Mouse (Mus musculus): ENCODE results near the gene Olfr601. TPM values are rescaled to one million over a fixed set of nuclear protein-coding genes. Genes with fewer than 3 reads are reported as not detected.
"Not testable (repeated sequence)": the region's sequence is repeated elsewhere in the genome, so short reads cannot be mapped to it uniquely, and the experiment has no call there.

The Olfr601 gene
- total and polyA plus RNA-seq, 3 experiments = 0.11 TPM; not detected in 2

DNA sequence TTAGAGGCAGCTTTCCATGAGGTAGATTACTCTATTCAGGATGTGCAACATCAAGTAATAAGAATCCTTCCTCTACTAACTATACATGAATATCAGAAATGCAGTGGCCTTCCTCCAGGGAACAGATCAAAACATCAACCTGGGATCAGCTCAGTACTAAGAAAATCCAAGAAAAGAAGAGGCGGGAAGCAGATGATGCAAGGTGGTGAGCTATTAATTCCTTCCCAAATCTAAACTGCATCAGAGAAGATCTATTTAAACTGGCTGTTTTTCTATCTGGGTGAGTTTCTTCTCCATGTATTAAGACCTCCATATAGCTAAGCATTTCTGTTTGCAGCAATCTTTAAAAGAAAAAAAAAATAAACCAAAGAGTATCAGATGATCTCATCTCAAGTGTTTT is 26.8 kb downstream of the Olfr601 start, which contains the start of gene Olfr599:
Gene Olfr599, plus strand, starts transcription at position 301 of the 400 bp plus-strand sequence.
- Histone ChIP-seq H3K4me1 (ENCODE audit: insufficient read depth, low read depth, low read length) (no peaks in the 10 kb centered on the region), H3K36me3 (replicated peaks) (no peaks in the 10 kb centered on the region), H3K9me3 (replicated peaks) (no peaks in the 10 kb centered on the region), H3K4me3 (ENCODE audit: low read depth, low read length) (no peak within 1 kb of the TSS), H3K27me3 (ENCODE audit: insufficient read depth, low read length) (no peaks in the 10 kb centered on the region)
- DNase-seq (ENCODE audit: low spot score) (no peak), ATAC-seq (ENCODE audit: extremely low read depth, insufficient number of reproducible peaks, low FRiP score, poor library complexity, severe bottlenecking) (no peak)
- TF ChIP-seq GATA2 (IDR thresholded peaks at IDR 0.05; ENCODE audit: borderline replicate concordance, low read depth, low read length) (no peak), POLR2AphosphoS5 (IDR thresholded peaks at IDR 0.05; ENCODE audit: insufficient replicate concordance, low read depth, low read length) (no peak), CTCF (IDR thresholded peaks at IDR 0.05; ENCODE audit: low read depth, low read length) (no peak), GATA1 (IDR thresholded peaks at IDR 0.05; ENCODE audit: borderline replicate concordance, low read length) (no peak), TAL1 (conservative IDR thresholded peaks at IDR 0.05; ENCODE audit: low read depth, low read length) (no peak)

DNA sequence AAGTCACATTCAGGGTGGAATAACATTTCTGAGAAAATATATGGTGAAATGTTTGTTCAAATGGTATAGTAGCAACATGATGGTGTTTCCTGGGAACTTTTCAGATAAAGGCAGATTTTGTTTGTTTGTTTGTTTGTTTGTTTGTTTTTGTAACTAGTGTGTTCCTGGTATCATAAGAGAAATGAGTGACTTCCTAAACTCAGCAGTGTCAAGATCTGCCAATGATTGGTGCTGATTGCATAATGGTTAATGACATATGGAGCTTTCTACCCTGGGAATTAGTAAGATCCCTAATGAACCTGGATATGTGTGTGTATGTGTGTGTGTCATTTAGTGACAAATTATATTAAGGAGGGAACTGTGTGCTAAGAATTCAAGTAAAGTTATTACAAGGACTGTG is 39.2 kb downstream of the Olfr601 start, which contains the start of gene Olfr598:
Gene Olfr598, plus strand, starts transcription at position 301 of the 400 bp plus-strand sequence.
- TF ChIP-seq GATA2 (IDR thresholded peaks at IDR 0.05; ENCODE audit: borderline replicate concordance, low read depth, low read length) = no peak
- no peak for TF ChIP-seq CTCF (IDR thresholded peaks at IDR 0.05; ENCODE audit: low read depth, low read length)
- no peak for TF ChIP-seq GATA1 (IDR thresholded peaks at IDR 0.05; ENCODE audit: borderline replicate concordance, low read length)
- TF ChIP-seq TAL1 (conservative IDR thresholded peaks at IDR 0.05; ENCODE audit: low read depth, low read length) = no peak
- no peak for DNase-seq (ENCODE audit: low spot score)
- H3K27me3 ChIP-seq (ENCODE audit: insufficient read depth, low read length) = no peaks in the 10 kb centered on the region
- H3K36me3 ChIP-seq (replicated peaks) = no peaks in the 10 kb centered on the region
- no peaks in the 10 kb centered on the region for H3K9me3 ChIP-seq (replicated peaks)
- H3K4me1 ChIP-seq (ENCODE audit: insufficient read depth, low read depth, low read length) = no peaks in the 10 kb centered on the region
- ATAC-seq (ENCODE audit: extremely low read depth, insufficient number of reproducible peaks, low FRiP score, poor library complexity, severe bottlenecking) = no peak
- no peak within 1 kb of the TSS for H3K4me3 ChIP-seq (ENCODE audit: low read depth, low read length)

DNA sequence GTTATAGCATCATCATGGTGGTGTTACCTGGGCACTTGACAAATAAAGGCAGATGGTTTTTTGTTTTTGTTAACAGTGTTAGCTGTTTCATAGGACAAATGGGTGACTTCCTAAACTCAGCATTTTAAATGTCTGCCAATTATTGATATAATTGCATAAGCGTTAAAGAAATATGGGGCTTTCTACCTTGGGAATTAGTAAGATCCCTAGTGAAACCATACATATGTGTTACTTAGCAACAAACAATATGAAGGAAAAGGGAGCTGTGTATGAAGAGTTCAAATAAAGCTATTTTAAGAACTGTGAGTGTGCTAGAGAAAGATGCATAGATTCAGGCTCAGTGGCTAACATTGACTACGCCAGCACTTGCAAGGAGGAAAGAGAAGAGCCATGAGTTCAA is 46.4 kb downstream of the Olfr601 start, which contains the start of gene Olfr597:
Gene Olfr597, plus strand, starts transcription at position 301 of the 400 bp plus-strand sequence.
- not testable (repeated sequence) for H3K27me3 ChIP-seq (ENCODE audit: insufficient read depth, low read length); H3K4me3 ChIP-seq (ENCODE audit: low read depth, low read length); H3K36me3 ChIP-seq (replicated peaks); H3K9me3 ChIP-seq (replicated peaks); ATAC-seq (ENCODE audit: extremely low read depth, insufficient number of reproducible peaks, low FRiP score, poor library complexity, severe bottlenecking); DNase-seq (ENCODE audit: low spot score); H3K4me1 ChIP-seq (ENCODE audit: insufficient read depth, low read depth, low read length)

Other genes starting within 250 kb of the Olfr601 start
Only the 20 nearest of the 30 such genes appear.
- not detected in 2 replicates for gene Olfr591, start 184.3 kb downstream of the Olfr601 start, total RNA-seq (2014; fragmentation: Nextera tagmentation)
- gene Olfr591, start 184.3 kb downstream of the Olfr601 start, total RNA-seq (2017) = 0.05 TPM in 1 of 2 replicates, not detected in the other
- gene Olfr591, start 184.3 kb downstream of the Olfr601 start, polyA plus RNA-seq (2012) = not detected in 2 replicates
- not detected in 2 replicates for gene Olfr592, start 177.9 kb downstream of the Olfr601 start, total RNA-seq (2014; fragmentation: Nextera tagmentation)
- gene Olfr592, start 177.9 kb downstream of the Olfr601 start, total RNA-seq (2017) = 0.06 and 0.11 TPM in 2 replicates
- gene Olfr592, start 177.9 kb downstream of the Olfr601 start, polyA plus RNA-seq (2012) = not detected in 2 replicates
- gene Olfr593, start 150.8 kb downstream of the Olfr601 start, total RNA-seq (2014; fragmentation: Nextera tagmentation) = not detected in 2 replicates
- 0.27 and 0.35 TPM in 2 replicates for gene Olfr593, start 150.8 kb downstream of the Olfr601 start, total RNA-seq (2017)
- not detected in 2 replicates for gene Olfr593, start 150.8 kb downstream of the Olfr601 start, polyA plus RNA-seq (2012)
- not detected in 2 replicates for gene Olfr594, start 145.7 kb downstream of the Olfr601 start, total RNA-seq (2014; fragmentation: Nextera tagmentation)
- 0.11 TPM in 1 of 2 replicates, not detected in the other for gene Olfr594, start 145.7 kb downstream of the Olfr601 start, total RNA-seq (2017)
- gene Olfr594, start 145.7 kb downstream of the Olfr601 start, polyA plus RNA-seq (2012) = not detected in 2 replicates
- gene Usp17ld, start 110.2 kb downstream of the Olfr601 start, total RNA-seq (2014; fragmentation: Nextera tagmentation) = not detected in 2 replicates
- gene Usp17ld, start 110.2 kb downstream of the Olfr601 start, total RNA-seq (2017) = 0.05 TPM in 1 of 2 replicates, not detected in the other
- gene Usp17ld, start 110.2 kb downstream of the Olfr601 start, polyA plus RNA-seq (2012) = not detected in 2 replicates
- not detected in 2 replicates for gene Olfr596, start 57.0 kb downstream of the Olfr601 start, total RNA-seq (2014; fragmentation: Nextera tagmentation)
- 0.06 TPM in 1 of 2 replicates, not detected in the other for gene Olfr596, start 57.0 kb downstream of the Olfr601 start, total RNA-seq (2017)
- not detected in 2 replicates for gene Olfr596, start 57.0 kb downstream of the Olfr601 start, polyA plus RNA-seq (2012)
- not detected in 2 replicates for gene Olfr597, start 46.3 kb downstream of the Olfr601 start, total RNA-seq (2014; fragmentation: Nextera tagmentation)
- 0.38 TPM in 1 of 2 replicates, not detected in the other for gene Olfr597, start 46.3 kb downstream of the Olfr601 start, total RNA-seq (2017)
- gene Olfr597, start 46.3 kb downstream of the Olfr601 start, polyA plus RNA-seq (2012) = not detected in 2 replicates
- gene Olfr598, start 39.1 kb downstream of the Olfr601 start, total RNA-seq (2014; fragmentation: Nextera tagmentation) = not detected in 2 replicates
- not detected in 2 replicates for gene Olfr598, start 39.1 kb downstream of the Olfr601 start, total RNA-seq (2017)
- not detected in 2 replicates for gene Olfr598, start 39.1 kb downstream of the Olfr601 start, polyA plus RNA-seq (2012)
- gene Olfr599, start 26.7 kb downstream of the Olfr601 start, total RNA-seq (2014; fragmentation: Nextera tagmentation) = not detected in 2 replicates
- 0.71 TPM in 1 of 2 replicates, not detected in the other for gene Olfr599, start 26.7 kb downstream of the Olfr601 start, total RNA-seq (2017)
- not detected in 2 replicates for gene Olfr599, start 26.7 kb downstream of the Olfr601 start, polyA plus RNA-seq (2012)
- gene Olfr600, start 13.0 kb downstream of the Olfr601 start, total RNA-seq (2014; fragmentation: Nextera tagmentation) = not detected in 2 replicates
- 0.06 and 0.11 TPM in 2 replicates for gene Olfr600, start 13.0 kb downstream of the Olfr601 start, total RNA-seq (2017)
- not detected in 2 replicates for gene Olfr600, start 13.0 kb downstream of the Olfr601 start, polyA plus RNA-seq (2012)
- gene Olfr603, start 23.5 kb upstream of the Olfr601 start, total RNA-seq (2014; fragmentation: Nextera tagmentation) = not detected in 2 replicates
- not detected in 2 replicates for gene Olfr603, start 23.5 kb upstream of the Olfr601 start, total RNA-seq (2017)
- not detected in 2 replicates for gene Olfr603, start 23.5 kb upstream of the Olfr601 start, polyA plus RNA-seq (2012)
- not detected in 2 replicates for gene Usp17lc, start 52.4 kb upstream of the Olfr601 start, total RNA-seq (2014; fragmentation: Nextera tagmentation)
- 0.06 and 0.16 TPM in 2 replicates for gene Usp17lc, start 52.4 kb upstream of the Olfr601 start, total RNA-seq (2017)
- not detected in 2 replicates for gene Usp17lc, start 52.4 kb upstream of the Olfr601 start, polyA plus RNA-seq (2012)
- gene Olfr605, start 82.8 kb upstream of the Olfr601 start, total RNA-seq (2014; fragmentation: Nextera tagmentation) = not detected in 2 replicates
- 0.22 TPM in 1 of 2 replicates, not detected in the other for gene Olfr605, start 82.8 kb upstream of the Olfr601 start, total RNA-seq (2017)
- not detected in 2 replicates for gene Olfr605, start 82.8 kb upstream of the Olfr601 start, polyA plus RNA-seq (2012)
- gene Olfr606, start 86.4 kb upstream of the Olfr601 start, total RNA-seq (2014; fragmentation: Nextera tagmentation) = not detected in 2 replicates
- gene Olfr606, start 86.4 kb upstream of the Olfr601 start, total RNA-seq (2017) = 0.27 and 0.29 TPM in 2 replicates
- gene Olfr606, start 86.4 kb upstream of the Olfr601 start, polyA plus RNA-seq (2012) = not detected in 2 replicates
- not detected in 2 replicates for gene Olfr607, start 101.5 kb upstream of the Olfr601 start, total RNA-seq (2014; fragmentation: Nextera tagmentation)
- under 0.01 and 0.11 TPM in 2 replicates for gene Olfr607, start 101.5 kb upstream of the Olfr601 start, total RNA-seq (2017)
- not detected in 2 replicates for gene Olfr607, start 101.5 kb upstream of the Olfr601 start, polyA plus RNA-seq (2012)
- gene Olfr608, start 107.2 kb upstream of the Olfr601 start, total RNA-seq (2014; fragmentation: Nextera tagmentation) = not detected in 2 replicates
- gene Olfr608, start 107.2 kb upstream of the Olfr601 start, total RNA-seq (2017) = not detected in 2 replicates
- gene Olfr608, start 107.2 kb upstream of the Olfr601 start, polyA plus RNA-seq (2012) = not detected in 2 replicates
- not detected in 2 replicates for gene Olfr609, start 135.4 kb upstream of the Olfr601 start, total RNA-seq (2014; fragmentation: Nextera tagmentation)
- not detected in 2 replicates for gene Olfr609, start 135.4 kb upstream of the Olfr601 start, total RNA-seq (2017)
- not detected in 2 replicates for gene Olfr609, start 135.4 kb upstream of the Olfr601 start, polyA plus RNA-seq (2012)
- gene Olfr610, start 149.5 kb upstream of the Olfr601 start, total RNA-seq (2014; fragmentation: Nextera tagmentation) = not detected in 2 replicates
- gene Olfr610, start 149.5 kb upstream of the Olfr601 start, total RNA-seq (2017) = 0.11 and 0.12 TPM in 2 replicates
- gene Olfr610, start 149.5 kb upstream of the Olfr601 start, polyA plus RNA-seq (2012) = not detected in 2 replicates
- gene Olfr611, start 158.2 kb upstream of the Olfr601 start, total RNA-seq (2014; fragmentation: Nextera tagmentation) = not detected in 2 replicates
- gene Olfr611, start 158.2 kb upstream of the Olfr601 start, total RNA-seq (2017) = 0.17 TPM in 1 of 2 replicates, not detected in the other
- not detected in 2 replicates for gene Olfr611, start 158.2 kb upstream of the Olfr601 start, polyA plus RNA-seq (2012)
- not detected in 2 replicates for gene Olfr612, start 180.1 kb upstream of the Olfr601 start, total RNA-seq (2014; fragmentation: Nextera tagmentation)
- gene Olfr612, start 180.1 kb upstream of the Olfr601 start, total RNA-seq (2017) = 0.35 TPM in 1 of 2 replicates, not detected in the other
- not detected in 2 replicates for gene Olfr612, start 180.1 kb upstream of the Olfr601 start, polyA plus RNA-seq (2012)

Data from G1E (cell line).